Mouse (Mus musculus): ENCODE data around the gene Rhbdf1. TPM values are rescaled to one million over a fixed set of nuclear protein-coding genes. Genes with fewer than 3 reads are reported as not detected.
"Not testable (repeated sequence)": the region's sequence is repeated elsewhere in the genome, so short reads cannot be mapped to it uniquely, and the experiment has no call there.

The Rhbdf1 gene
- total RNA-seq, 2 experiments from 2014 or later, result 17.8 to 17.9 TPM

GRCm38 (mm10) chr11:32221225-32221950 is 712 bp downstream of the Rhbdf1 start:
- peak; percentile 64 for DNase-seq (ENCODE audit: low spot score)

DNA sequence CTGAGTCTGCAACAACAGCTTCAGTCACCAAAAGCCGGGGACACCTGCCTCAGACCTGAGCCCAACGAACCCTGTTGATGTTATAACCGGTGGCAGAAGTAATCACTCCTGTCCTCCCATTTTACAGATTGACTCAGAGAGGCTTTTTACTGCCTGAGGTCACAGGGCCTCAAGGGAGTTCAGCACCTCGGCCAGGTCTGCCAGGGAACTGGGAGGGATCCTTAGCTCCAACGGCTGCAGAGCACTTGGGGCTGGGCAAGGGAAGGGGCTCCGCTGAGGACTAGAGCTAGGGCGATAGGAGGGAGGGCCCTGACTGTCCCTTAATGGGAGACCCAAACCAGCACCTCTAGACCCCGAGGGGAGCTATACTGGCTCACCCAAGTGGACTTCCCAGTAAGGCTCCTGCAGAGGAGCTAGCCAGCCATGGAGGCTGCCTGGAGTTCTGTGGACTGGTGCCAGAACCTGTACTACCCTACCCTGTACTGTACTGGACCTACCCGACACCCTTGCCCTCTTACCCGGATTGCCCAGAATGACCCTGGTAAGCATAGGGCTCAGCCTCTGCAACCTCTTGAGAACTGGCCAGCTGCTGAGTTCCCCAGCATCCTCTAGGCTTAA is 1.4 kb downstream of the Rhbdf1 start:
- DNase-seq (ENCODE audit: low spot score), result no peak

- no peak for DNase-seq (ENCODE audit: low spot score)
Observed at GRCm38 (mm10) chr11:32219287-32219686, 2.8 kb downstream of the Rhbdf1 start.

DNA sequence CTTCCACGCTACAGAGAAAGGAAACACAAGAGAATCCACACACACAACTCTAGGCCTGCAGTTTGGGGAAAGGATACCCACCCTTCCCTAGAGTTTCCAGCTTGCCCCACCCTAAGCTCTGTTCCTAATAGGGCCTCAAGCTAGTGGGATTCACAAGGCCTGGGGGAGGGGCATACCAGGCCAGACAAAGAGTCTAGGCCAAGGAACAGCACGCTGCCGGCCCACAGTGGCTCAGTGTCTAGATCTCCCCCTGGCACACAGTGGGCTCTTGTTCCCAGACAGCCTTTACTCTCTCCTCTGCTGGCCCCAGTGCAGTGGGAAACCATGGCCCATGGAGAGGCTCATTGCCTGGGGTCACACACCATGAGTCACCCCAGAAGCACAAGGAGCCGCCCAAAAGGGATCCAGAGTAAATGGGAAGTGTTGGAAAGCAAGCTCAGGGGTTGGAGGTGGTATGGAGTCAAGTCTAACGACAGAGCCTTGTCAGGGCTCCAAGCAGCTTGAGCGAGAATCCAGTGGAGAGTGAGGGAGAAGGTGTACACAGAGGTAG is 3.5 kb downstream of the Rhbdf1 start:
- no peak for DNase-seq (ENCODE audit: low spot score)

- peak; percentile 73 for DNase-seq (ENCODE audit: low spot score)
Observed at GRCm38 (mm10) chr11:32216851-32217250, 5.2 kb downstream of the Rhbdf1 start.

DNA sequence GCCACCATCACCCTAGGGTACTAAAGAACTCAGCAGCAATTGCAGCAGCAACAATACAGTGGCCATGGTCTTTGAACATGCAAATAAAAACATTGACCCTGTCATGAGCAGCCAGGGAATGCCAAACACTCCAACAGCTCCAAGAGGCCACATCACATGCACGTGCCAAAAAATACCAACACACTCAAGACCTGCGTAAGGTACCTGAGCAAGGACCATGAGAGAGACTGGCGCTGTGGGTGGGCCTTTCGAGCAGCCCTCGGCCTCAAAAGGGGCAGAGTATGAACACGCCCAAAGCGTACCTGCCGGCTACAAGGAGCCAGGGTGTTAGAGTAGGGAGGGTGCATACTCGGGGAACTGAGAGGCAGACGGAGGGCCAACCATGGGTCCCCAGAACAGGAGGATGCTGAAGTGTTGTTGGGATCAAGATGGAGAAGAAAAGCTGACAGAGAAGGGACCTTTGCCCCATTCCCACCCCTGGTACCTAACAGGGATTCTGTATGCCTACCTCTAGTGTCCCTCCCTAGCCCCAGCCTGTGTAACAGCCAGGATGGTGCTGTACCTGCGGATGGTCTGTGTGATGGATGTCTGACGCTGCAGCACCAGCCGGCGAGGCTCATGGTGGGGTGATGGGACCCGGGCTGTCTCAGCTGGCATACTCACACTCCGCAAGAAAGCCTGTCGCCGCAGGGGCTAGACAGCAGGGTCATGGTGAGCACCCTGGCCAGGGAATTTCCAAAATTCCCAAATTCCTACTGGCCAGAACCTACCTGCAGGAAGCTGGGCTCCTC is 6.5 kb downstream of the Rhbdf1 start:
- no peak for DNase-seq (ENCODE audit: low spot score)

DNA sequence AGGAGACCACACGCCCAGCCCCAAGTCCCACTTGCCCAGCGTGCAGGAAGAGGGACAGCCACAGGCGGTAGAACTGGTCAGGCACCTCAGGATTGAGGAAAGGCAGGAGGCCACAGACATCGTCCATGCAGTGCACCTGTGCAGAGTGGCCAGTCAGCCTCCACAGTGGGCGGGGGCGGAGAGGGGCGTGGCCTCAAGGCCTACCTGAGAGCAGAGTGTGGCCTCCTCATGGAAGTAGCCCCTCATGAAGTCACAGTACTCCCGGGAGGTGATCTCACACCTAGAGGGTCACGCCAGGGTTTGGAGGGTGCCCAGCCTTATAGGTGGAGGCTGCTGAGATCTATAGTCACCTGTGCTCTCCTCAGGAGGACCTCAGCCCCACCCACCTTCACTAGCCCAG is 11.5 kb downstream of the Rhbdf1 start:
- no peak for DNase-seq (ENCODE audit: low spot score)

DNA sequence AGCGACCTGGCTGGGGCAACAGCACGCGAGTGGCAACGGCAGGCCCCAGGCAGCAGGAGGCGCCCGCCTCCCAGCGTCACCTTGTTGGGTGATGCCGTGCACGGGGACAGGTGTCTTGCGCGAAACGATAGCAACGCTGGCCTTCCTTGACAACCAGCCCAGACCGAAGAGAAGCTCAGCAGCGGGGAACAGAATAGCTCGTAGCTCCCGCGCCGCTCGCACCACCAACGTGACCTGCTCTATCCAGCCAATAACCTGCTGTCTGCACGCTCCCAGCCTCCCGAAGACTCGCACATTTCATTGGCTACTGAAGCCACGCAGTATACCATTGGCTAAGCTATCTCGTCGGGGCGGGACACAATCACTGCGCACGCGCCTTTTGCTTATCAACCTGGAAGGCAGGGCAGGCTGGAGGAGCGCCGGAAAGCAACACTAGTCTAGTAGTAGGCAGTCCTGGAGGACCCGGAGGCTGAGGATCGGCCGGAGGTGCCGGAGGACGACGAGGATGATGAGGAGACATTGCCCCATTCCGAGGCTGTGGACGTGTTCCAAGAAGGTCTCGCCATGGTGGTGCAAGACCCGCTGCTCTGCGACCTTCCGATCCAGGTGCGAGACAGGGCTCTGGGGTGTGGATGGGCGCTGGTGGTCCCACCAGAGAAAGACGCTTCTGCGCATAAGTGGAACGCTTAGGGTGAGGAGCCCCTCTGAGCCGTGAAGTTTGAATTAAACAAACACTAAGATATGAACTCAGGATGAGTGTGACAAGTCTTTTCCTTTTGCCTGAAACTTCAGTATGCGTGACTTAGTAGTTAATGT is 16.8 kb downstream of the Rhbdf1 start, which contains the start of gene Snrnp25:
Gene Snrnp25, plus strand, starts transcription at position 358 of the 816 bp plus-strand sequence.
- peak; percentile 97 for DNase-seq (ENCODE audit: low spot score)

DNA sequence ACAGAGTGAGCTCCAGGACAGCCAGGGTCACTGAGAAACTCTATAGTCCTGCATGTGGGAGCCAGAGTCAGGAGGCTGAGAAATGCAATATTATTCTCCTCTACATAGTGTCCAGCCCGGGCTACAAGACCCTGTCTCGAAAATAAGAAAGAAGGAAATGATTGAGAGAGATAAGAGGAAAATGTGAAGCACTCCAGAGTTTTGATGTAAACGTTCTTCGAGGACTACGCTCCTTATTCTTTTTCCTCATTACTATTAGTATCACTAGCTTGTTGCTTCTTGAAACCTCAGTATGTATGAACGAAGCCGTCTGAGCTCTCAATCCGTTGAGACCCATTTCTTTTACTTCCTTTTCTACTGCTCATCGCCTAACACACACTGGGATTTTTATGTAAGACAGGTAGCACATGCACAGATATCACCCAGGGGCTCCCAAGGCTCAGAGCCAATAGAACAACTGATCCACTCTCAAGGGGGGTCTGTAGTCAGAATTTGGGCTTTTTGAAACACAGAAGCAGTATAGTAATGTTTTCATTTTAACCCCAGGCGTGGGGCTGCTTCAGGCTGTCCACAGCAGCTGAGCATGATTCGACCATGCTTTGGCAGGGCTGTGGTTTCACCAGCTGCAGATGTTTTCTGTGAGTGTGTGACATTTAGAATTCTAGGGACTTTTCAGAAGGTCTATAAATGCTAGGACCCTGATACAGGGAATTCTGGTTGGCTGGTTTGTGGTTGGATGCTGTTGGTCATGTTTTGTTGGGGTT is 20.0 kb downstream of the Rhbdf1 start:
- DNase-seq (ENCODE audit: low spot score), result no peak

- not testable (repeated sequence) for DNase-seq (ENCODE audit: low spot score)
Observed at GRCm38 (mm10) chr11:32200992-32201391, 21.1 kb downstream of the Rhbdf1 start.

- DNase-seq (ENCODE audit: low spot score), result no peak
Observed at GRCm38 (mm10) chr11:32200075-32200601, 22.0 kb downstream of the Rhbdf1 start, which contains the start of gene Il9r. Gene Il9r (minus strand): TSS chr11:32200279.

GRCm38 (mm10) chr11:32199230-32199629 is 22.9 kb downstream of the Rhbdf1 start:
- DNase-seq (ENCODE audit: low spot score), result no peak

DNA sequence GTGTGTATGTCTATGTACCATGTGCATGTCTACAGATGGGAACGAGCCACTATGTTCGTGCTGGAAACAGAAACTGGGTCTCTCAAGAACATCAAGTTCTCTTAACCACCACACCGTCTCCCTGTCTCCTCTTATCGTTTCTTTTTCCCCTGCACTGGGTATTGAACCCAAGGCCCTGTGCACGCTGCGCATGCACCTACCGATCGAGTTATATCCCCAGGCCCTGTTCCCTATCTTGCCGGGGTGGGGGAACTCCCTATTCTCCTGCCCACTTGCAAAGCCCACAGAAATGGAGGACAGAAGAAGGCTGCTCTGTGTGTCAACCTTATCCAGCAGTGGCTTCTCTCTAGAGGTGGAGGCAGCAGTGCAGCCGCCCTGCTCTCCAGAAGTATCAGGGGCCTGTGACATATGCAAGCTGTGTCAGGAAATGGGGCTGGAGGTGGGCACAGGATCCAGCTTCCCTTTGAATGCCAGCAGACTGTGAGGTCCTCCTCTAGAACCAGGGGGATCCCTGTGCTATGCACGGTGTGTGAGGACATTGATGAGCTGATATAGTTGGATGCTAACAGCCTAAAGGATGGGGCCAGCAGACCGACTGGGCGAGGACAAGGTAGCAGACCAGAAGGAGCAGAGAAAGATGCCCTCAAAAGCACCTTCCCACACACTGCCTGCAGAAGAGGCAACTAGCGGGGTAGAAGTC is 23.7 kb downstream of the Rhbdf1 start:
- DNase-seq (ENCODE audit: low spot score), result no peak

DNA sequence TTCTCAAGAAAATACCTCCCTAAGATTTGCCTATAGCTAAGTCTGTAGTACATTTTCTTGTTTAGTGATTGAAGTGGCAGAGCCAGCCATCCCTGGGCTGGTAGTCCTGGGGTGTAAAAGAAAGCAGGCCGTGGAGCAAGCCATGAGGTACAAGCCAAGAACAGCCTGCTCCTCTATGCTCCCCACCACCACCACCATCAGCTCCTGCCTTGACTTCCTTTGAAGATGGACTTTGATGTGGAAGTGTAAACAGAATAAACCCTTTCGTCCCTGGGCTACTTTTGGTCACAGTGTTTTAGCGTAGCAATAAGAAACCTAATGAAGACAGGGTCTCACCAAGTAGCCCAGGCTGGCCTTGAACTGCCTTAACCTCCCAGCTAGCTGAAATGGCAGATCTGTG is 24.3 kb downstream of the Rhbdf1 start:
- DNase-seq (ENCODE audit: low spot score), result no peak

- DNase-seq (ENCODE audit: low spot score), result no peak
Observed at GRCm38 (mm10) chr11:32196727-32197126, 25.4 kb downstream of the Rhbdf1 start.

- no peak for DNase-seq (ENCODE audit: low spot score)
Observed at GRCm38 (mm10) chr11:32195867-32196540, 26.1 kb downstream of the Rhbdf1 start.

GRCm38 (mm10) chr11:32194626-32195025 is 27.5 kb downstream of the Rhbdf1 start:
- no peak for DNase-seq (ENCODE audit: low spot score)

DNA sequence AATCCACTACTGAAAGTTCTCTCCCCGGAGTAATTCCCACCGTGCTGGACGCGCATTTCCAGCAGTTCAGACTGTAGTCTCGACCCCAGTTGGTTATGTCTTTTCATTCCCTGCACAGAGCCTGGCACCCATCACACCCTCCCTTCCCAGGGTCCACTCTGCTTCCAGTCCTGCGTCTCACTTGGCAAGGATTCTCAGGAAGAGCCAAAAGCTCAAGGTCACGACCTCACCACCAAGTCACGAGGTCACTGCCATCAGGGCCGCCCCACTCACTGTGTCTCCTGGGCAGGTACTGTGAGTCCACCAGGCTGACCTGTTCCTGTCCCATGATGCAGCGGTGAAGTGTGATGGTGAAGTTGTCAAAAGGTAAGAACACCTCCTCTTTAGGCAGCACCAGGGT is 28.0 kb downstream of the Rhbdf1 start:
- DNase-seq (ENCODE audit: low spot score), result no peak

GRCm38 (mm10) chr11:32193156-32193555 is 28.9 kb downstream of the Rhbdf1 start:
- DNase-seq (ENCODE audit: low spot score), result no peak

Data from gastrocnemius, adult 18-20 months (tissue).